Mouse (Mus musculus) CH12.LX (cell line): Measurements from ENCODE around the gene Sec1. TPM values are rescaled to one million over a fixed set of nuclear protein-coding genes. Genes with fewer than 3 reads are reported as not detected.

ENCODE experiments used
- DNase-seq: peaks from one replicate; pipeline ENCODE4 v3.0.0-alpha.2; 2013; ENCODE audit errors: extremely low read depth
- H3K27ac ChIP-seq: 2 replicates; pipeline ENCODE4 v1.5.1; 2012; ENCODE audit warnings: low read depth, mild to moderate bottlenecking, control low read depth, moderate library complexity; ENCODE audit not compliant: insufficient read depth
- H3K27me3 ChIP-seq: replicated peaks from 2 replicates; pipeline ENCODE3; 2012; ENCODE audit warnings: inconsistent platforms
- H3K36me3 ChIP-seq, 2 experiments: replicated peaks in 1 of 2; 2 replicates each; pipeline versions ENCODE3 to v1.6.1; 2012; ENCODE audit warnings: inconsistent platforms in 1 of 2, low read length in 1 of 2, mild to moderate bottlenecking in 1 of 2, mixed read lengths in 1 of 2, moderate library complexity in 1 of 2; ENCODE audit not compliant: control insufficient read depth in 1 of 2, insufficient read depth in 1 of 2
- H3K4me1 ChIP-seq, 2 experiments: 2 replicates each; pipeline ENCODE4 v1.6.1; 2012; ENCODE audit warnings: inconsistent platforms in 1 of 2, moderate library complexity in 1 of 2; ENCODE audit not compliant: insufficient read depth in 2 of 2, control insufficient read depth in 1 of 2
- H3K4me2 ChIP-seq: 2 replicates; pipeline ENCODE4 v1.6.1; 2012; ENCODE audit warnings: low read depth, mild to moderate bottlenecking, control low read depth; ENCODE audit not compliant: poor library complexity, insufficient read depth, severe bottlenecking
- H3K4me3 ChIP-seq, 3 experiments: fragments of 150-350 bp in 1 of 3; sonication (generic) in 1 of 3; replicated peaks in 1 of 3; 2 replicates each; pipeline versions ENCODE3 to v1.5.1; 2011 to 2012; ENCODE audit warnings: low read depth in 2 of 3, low read length in 2 of 3, mild to moderate bottlenecking in 2 of 3, moderate library complexity in 2 of 3, control low read depth in 1 of 3, improper control_type of control experiment in 1 of 3, inconsistent platforms in 1 of 3, mixed read lengths in 1 of 3; ENCODE audit not compliant: poor library complexity in 1 of 3
- H3K79me2 ChIP-seq: replicated peaks from 2 replicates; pipeline ENCODE4 v1.6.1; 2012; ENCODE audit warnings: mild to moderate bottlenecking, moderate library complexity; ENCODE audit not compliant: control insufficient read depth, poor library complexity, insufficient read depth, severe bottlenecking; ENCODE audit errors: extremely low read depth
- H3K9ac ChIP-seq: 2 replicates; pipeline ENCODE4 v1.6.1; 2012; ENCODE audit warnings: low read depth, mild to moderate bottlenecking, control low read depth, moderate library complexity; ENCODE audit not compliant: insufficient read depth
- H3K9me3 ChIP-seq: replicated peaks from 2 replicates; pipeline ENCODE3; 2012; ENCODE audit warnings: low read length, inconsistent platforms, mixed read lengths
- CHD1 ChIP-seq: IDR thresholded peaks from 2 replicates; pipeline ENCODE4 v1.6.1; 2012; ENCODE audit warnings: low read depth, low read length, improper control_type of control experiment, inconsistent platforms
- CHD2 ChIP-seq: IDR thresholded peaks from 2 replicates; pipeline ENCODE4 v1.6.1; 2011; ENCODE audit warnings: low read length, improper control_type of control experiment
- CTCF ChIP-seq, 2 experiments: IDR thresholded peaks in 1 of 2; conservative IDR thresholded peaks in 1 of 2; 2 replicates each; pipeline ENCODE4 v1.5.1; 2011 to 2012; ENCODE audit warnings: low read depth in 2 of 2, low read length in 2 of 2, improper control_type of control experiment in 1 of 2, inconsistent platforms in 1 of 2, mild to moderate bottlenecking in 1 of 2, moderate library complexity in 1 of 2
- E2F4 ChIP-seq: IDR thresholded peaks from 2 replicates; pipeline ENCODE4 v1.6.1; 2011; ENCODE audit warnings: low read depth, low read length, improper control_type of control experiment; ENCODE audit not compliant: insufficient replicate concordance
- EP300 ChIP-seq: IDR thresholded peaks from 2 replicates; pipeline ENCODE4 v1.6.1; 2011; ENCODE audit warnings: low read length, improper control_type of control experiment
- ETS1 ChIP-seq: conservative IDR thresholded peaks from 2 replicates; pipeline ENCODE4 v1.6.1; 2012; ENCODE audit warnings: low read depth, mild to moderate bottlenecking, inconsistent platforms, low read length, improper control_type of control experiment, moderate library complexity
- HCFC1 ChIP-seq: IDR thresholded peaks from 2 replicates; pipeline ENCODE4 v1.6.1; 2012; ENCODE audit warnings: low read depth, mild to moderate bottlenecking, inconsistent platforms, low read length, improper control_type of control experiment
- JUND ChIP-seq: conservative IDR thresholded peaks from 2 replicates; pipeline ENCODE4 v1.6.1; 2011; ENCODE audit warnings: low read depth, low read length, improper control_type of control experiment
- MAX ChIP-seq: IDR thresholded peaks from 2 replicates; pipeline ENCODE4 v1.6.1; 2011; ENCODE audit warnings: low read length, improper control_type of control experiment
- MAZ ChIP-seq: IDR thresholded peaks from 2 replicates; pipeline ENCODE4 v1.6.1; 2012; ENCODE audit warnings: low read depth, mild to moderate bottlenecking, inconsistent platforms, low read length, improper control_type of control experiment, moderate library complexity
- MEF2A ChIP-seq: IDR thresholded peaks from 2 replicates; pipeline ENCODE4 v1.6.1; 2014; ENCODE audit warnings: low read depth, mild to moderate bottlenecking, inconsistent platforms, low read length, improper control_type of control experiment, borderline replicate concordance
- MXI1 ChIP-seq: IDR thresholded peaks from 2 replicates; pipeline ENCODE4 v1.6.1; 2011; ENCODE audit warnings: mild to moderate bottlenecking, low read depth, low read length, improper control_type of control experiment
- NELFE ChIP-seq: IDR thresholded peaks from 2 replicates; pipeline ENCODE4 v1.6.1; 2011; ENCODE audit warnings: low read depth, low read length, improper control_type of control experiment
- RAD21 ChIP-seq: IDR thresholded peaks from 2 replicates; pipeline ENCODE4 v1.6.1; 2011; ENCODE audit warnings: low read depth, mild to moderate bottlenecking, low read length, improper control_type of control experiment, moderate library complexity
- SIN3A ChIP-seq: IDR thresholded peaks from 2 replicates; pipeline ENCODE4 v1.6.1; 2012; ENCODE audit warnings: low read length, improper control_type of control experiment, inconsistent platforms
- USF1 ChIP-seq: IDR thresholded peaks from 2 replicates; pipeline ENCODE4 v1.6.1; 2014; ENCODE audit warnings: low read depth, mild to moderate bottlenecking, inconsistent platforms, low read length, improper control_type of control experiment
- USF2 ChIP-seq: conservative IDR thresholded peaks from 2 replicates; pipeline ENCODE4 v1.6.1; 2011; ENCODE audit warnings: low read depth, low read length, improper control_type of control experiment
- ZMIZ1 ChIP-seq: IDR thresholded peaks from 2 replicates; pipeline ENCODE4 v1.6.1; 2012; ENCODE audit warnings: low read depth, mild to moderate bottlenecking, inconsistent platforms, low read length, improper control_type of control experiment
- ZNF384 ChIP-seq: IDR thresholded peaks from 2 replicates; pipeline ENCODE4 v1.6.1; 2012; ENCODE audit warnings: low read depth, low read length, improper control_type of control experiment, inconsistent platforms
- dilution Hi-C: fragments of 300-500 bp; cut with MboI; formaldehyde crosslinking; loops from 2 replicates; pipeline ENCODE4 v1.14.3; 2020; ENCODE audit warnings: low sequenced_read_pairs; ENCODE audit not compliant: extremely low pct_unique_long_range_greater_than_20kb, extremely low pct_ligation_motif_present
- in situ Hi-C: fragments of 300-500 bp; cut with MboI; formaldehyde crosslinking; loops from 3 replicates; pipeline ENCODE4 v1.14.3; 2019; ENCODE audit warnings: low sequenced_read_pairs, low pct_ligation_motif_present, low pct_unique_long_range_greater_than_20kb, mixed read lengths
- polyA plus RNA-seq: library from polyadenylated mRNA; unstranded; fragments of >175 nt; gene quantifications from 2 replicates; pipeline ENCODE4 v1.2.1, GENCODE M21; 2012; ENCODE audit warnings: low read depth; ENCODE audit not compliant: insufficient read length
- total RNA-seq, 2 experiments: library from RNA; depleted of rRNA; stranded (reverse); fragments of 300-350 nt in 1 of 2; fragments of >200 nt in 1 of 2; gene quantifications; 2 replicates each; pipeline ENCODE4 v1.2.3; 2012 to 2014

Gene Sec1
- total and polyA plus RNA-seq, 3 experiments, result 0.08 to 0.33 (median 0.26) TPM

- TF ChIP-seq CTCF (conservative IDR thresholded peaks at IDR 0.05 in 1 of 2, IDR thresholded peaks at IDR 0.05 in 1 of 2; ENCODE audit: low read depth in 2 of 2, low read length in 2 of 2) (no peak), JUND (no peak), ZNF384 (no peak), USF2 (no peak), CHD2 (peak; percentile 34; the same call in 1 of the 2 replicates), RAD21 (no peak)
Measured at GRCm38 (mm10) chr7:45645591-45645971, 48.6 kb downstream of the Sec1 start (continued).

- peak; percentile 33 for DNase-seq
- in situ Hi-C loops, result no loop called here
- no peaks in the 10 kb centered on the region for H3K79me2 ChIP-seq
- TF ChIP-seq MEF2A (peak; percentile 59; the same call in 1 of the 2 replicates), MXI1 (0 out of 2 replicates have a peak, but pooled peaks have one; percentile 32), JUND (no peak), CHD1 (0 out of 2 replicates have a peak, but pooled peaks have one; percentile 61), MAX (peak; percentile 17; the same call in 1 of the 2 replicates), SIN3A (no peak), EP300 (0 out of 2 replicates have a peak, but pooled peaks have one; percentile 29), RAD21 (no peak), USF1 (no peak), ZMIZ1 (0 out of 2 replicates have a peak, but pooled peaks have one; percentile 32), MAZ (0 out of 2 replicates have a peak, but pooled peaks have one; percentile 56), CTCF (conservative IDR thresholded peaks at IDR 0.05 in 1 of 2, IDR thresholded peaks at IDR 0.05 in 1 of 2; ENCODE audit: low read depth in 2 of 2, low read length in 2 of 2) (no peak), NELFE (no peak)
- TF ChIP-seq, all 38 proteins: peak for 7
- Histone ChIP-seq H3K27me3 (no peaks in the 10 kb centered on the region), H3K4me1 (peaks cover 33 to 75% of the 10 kb centered on the region in 2 experiments), H3K9me3 (no peaks in the 10 kb centered on the region), H3K27ac (peak overlapping the region; percentile 39; the same call in 1 of the 2 replicates), H3K4me3 (no peak overlapping the region), H3K4me2 (peak overlapping the region; percentile 24), H3K9ac (peak overlapping the region; percentile 30; the same call in 1 of the 2 replicates), H3K36me3 (no peaks in the 10 kb centered on the region)
- dilution Hi-C loops, result no loop called here
Measured at GRCm38 (mm10) chr7:45644872-45645590, 49.2 kb downstream of the Sec1 start.

- no peak overlapping the region for H3K9ac ChIP-seq
- no peaks in the 10 kb centered on the region for H3K27me3 ChIP-seq
Measured at GRCm38 (mm10) chr7:45644183-45644582, 50.0 kb downstream of the Sec1 start.

More at GRCm38 (mm10) chr7:45644183-45644582, 50.0 kb downstream of the Sec1 start:
- TF ChIP-seq JUND, result no peak
- TF ChIP-seq E2F4, result no peak
- TF ChIP-seq ETS1, result no peak
- no peak for TF ChIP-seq CHD1
- TF ChIP-seq HCFC1, result no peak
- no peaks in the 10 kb centered on the region for H3K9me3 ChIP-seq
- no peak for DNase-seq
- dilution Hi-C loops (no loop called here), in situ Hi-C loops (no loop called here)
- no peak overlapping the region for H3K4me3 ChIP-seq
- no peak overlapping the region for H3K27ac ChIP-seq
- no peaks in the 10 kb centered on the region for H3K79me2 ChIP-seq
- H3K36me3 ChIP-seq, result peaks cover 0 to under 1% of the 10 kb centered on the region in 2 experiments
- H3K4me1 ChIP-seq, result peaks cover 33 to 84% of the 10 kb centered on the region in 2 experiments
- no peak overlapping the region for H3K4me2 ChIP-seq
